Mouse (Mus musculus) kidney, embryonic 15.5 days (tissue): Measurements from ENCODE around the gene Lim2. TPM values are rescaled to one million over a fixed set of nuclear protein-coding genes. Genes with fewer than 3 reads are reported as not detected.
"Not testable (repeated sequence)": the region's sequence is repeated elsewhere in the genome, so short reads cannot be mapped to it uniquely, and the experiment has no call there.

Source experiments
- ATAC-seq: fragments of 200-750 bp; cut with Nextera tagmentation; replicated peaks from 2 replicates; pipeline ENCODE4 v1.8.0; 2017; ENCODE audit warnings: moderate TSS enrichment; ENCODE audit not compliant: low FRiP score
- H3K27ac ChIP-seq: fragments of 300-500 bp; sonication (generic); 2 replicates; pipeline ENCODE4 v1.5.1; 2015; ENCODE audit warnings: mild to moderate bottlenecking, inconsistent platforms
- H3K27me3 ChIP-seq: fragments of 300-500 bp; sonication (generic); 2 replicates; pipeline ENCODE4 v1.6.1; 2015; ENCODE audit warnings: inconsistent platforms
- H3K36me3 ChIP-seq: fragments of 300-500 bp; sonication (generic); 2 replicates; pipeline ENCODE4 v1.6.1; 2015; ENCODE audit warnings: inconsistent platforms
- H3K4me1 ChIP-seq: fragments of 300-500 bp; sonication (generic); 2 replicates; pipeline ENCODE4 v1.6.1; 2015; ENCODE audit warnings: inconsistent platforms
- H3K4me2 ChIP-seq: fragments of 300-500 bp; sonication (generic); 2 replicates; pipeline ENCODE4 v1.6.1; 2015; ENCODE audit warnings: moderate library complexity, mild to moderate bottlenecking, inconsistent platforms
- H3K4me3 ChIP-seq: fragments of 300-500 bp; sonication (generic); replicated peaks from 2 replicates; pipeline ENCODE4 v1.5.1; 2015; ENCODE audit warnings: mild to moderate bottlenecking, inconsistent platforms
- H3K9ac ChIP-seq: fragments of 300-500 bp; sonication (generic); 2 replicates; pipeline ENCODE4 v1.6.1; 2015; ENCODE audit warnings: mild to moderate bottlenecking, inconsistent platforms
- H3K9me3 ChIP-seq: fragments of 300-500 bp; sonication (generic); replicated peaks from 2 replicates; pipeline ENCODE4 v1.6.1; 2016; ENCODE audit warnings: inconsistent platforms
- WGBS: fragments of 180-500 bp; shearing (Covaris S2); methylation state at CpG from one replicate; pipeline ENCODE4 v1.1.7; 2015; ENCODE audit warnings: mixed read lengths; 5-methylcytosine and 5-hydroxymethylcytosine counted together
- polyA plus RNA-seq: library from polyadenylated mRNA; unstranded; fragments of >200 nt; fragmentation: Nextera tagmentation; extraction: Ambion mirVana; gene quantifications from 2 replicates; pipeline ENCODE4 v1.2.1, GENCODE M21; 2015

Gene Lim2
- polyA plus RNA-seq, result not detected in 2 replicates

GRCm38 (mm10) chr7:43427406-43427805 lies at the start of gene Lim2:
Gene Lim2 (plus strand): TSS chr7:43427670.
- no peak within 1 kb of the TSS for H3K4me2 ChIP-seq
- no peak within 1 kb of the TSS for H3K27ac ChIP-seq
- H3K9ac ChIP-seq, result no peak within 1 kb of the TSS
- WGBS, result 87% methylated on average over 8 of the region's 8 CpGs
- H3K4me3 ChIP-seq, result no peak within 1 kb of the TSS
- H3K36me3 ChIP-seq, result no peaks in the 10 kb centered on the region
- H3K4me1 ChIP-seq, result peaks cover 4% of the 10 kb centered on the region; the same call in 1 of the 2 replicates
- no peak for ATAC-seq
- no peaks in the 10 kb centered on the region for H3K9me3 ChIP-seq
- no peaks in the 10 kb centered on the region for H3K27me3 ChIP-seq

DNA sequence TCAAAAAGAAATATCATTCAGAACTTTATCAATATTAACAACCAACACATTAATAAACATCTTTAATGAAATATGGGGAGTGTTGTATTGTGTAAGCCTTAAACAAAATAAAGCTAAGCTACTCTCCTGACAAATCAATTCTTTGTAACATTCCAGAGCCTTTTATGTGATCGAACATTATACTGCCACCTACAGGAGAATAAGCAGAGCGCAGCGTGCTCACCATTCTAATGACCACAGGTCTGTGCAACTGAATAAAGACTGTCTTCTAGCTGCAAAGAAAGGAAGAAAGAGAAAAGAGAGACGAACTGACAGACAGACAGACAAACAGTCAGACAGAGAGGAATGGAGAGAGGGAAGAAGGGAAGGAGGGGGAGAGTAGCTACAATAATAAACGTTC lies 49.2 kb upstream of the Lim2 start:
- no peaks in the 10 kb centered on the region for H3K4me1 ChIP-seq

DNA sequence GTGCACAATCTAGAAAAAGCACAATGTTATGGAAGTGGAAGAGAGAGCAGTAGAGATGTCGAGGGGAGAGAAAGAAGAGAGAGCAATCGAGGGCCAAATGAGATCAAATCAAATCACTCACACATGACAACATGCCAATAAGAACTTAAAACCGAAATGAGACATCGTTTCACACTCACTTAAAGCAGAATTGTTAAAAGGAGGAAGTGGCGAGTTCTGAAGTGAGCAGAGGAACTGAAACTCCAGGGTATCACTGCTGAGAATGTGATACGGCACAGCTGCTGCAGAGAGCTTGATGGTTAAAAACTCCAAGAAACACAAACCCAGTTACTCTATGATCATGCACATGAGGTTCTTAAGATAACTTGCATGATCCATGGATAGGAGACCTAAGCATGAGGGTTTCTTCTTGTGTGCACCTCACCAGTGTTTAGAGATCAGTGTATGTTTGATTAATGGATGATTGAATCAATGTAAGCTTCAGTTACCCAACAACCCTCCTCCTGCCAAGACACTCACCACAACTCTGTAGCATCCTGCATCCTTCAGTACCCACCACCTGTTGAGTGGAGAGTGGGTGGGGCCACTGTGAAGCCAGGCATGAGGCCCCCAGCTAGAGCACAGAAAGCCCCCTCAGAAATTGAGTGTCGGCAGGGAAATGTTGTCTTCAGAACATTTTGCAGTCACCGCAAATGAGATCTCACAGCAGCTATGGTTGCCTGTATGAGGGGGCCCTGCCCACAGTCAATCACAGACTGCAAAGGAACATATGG lies 34.9 kb upstream of the Lim2 start:
- H3K9me3 ChIP-seq, result 0 out of 2 replicates have a peak, but pooled peaks cover 3% of the 10 kb centered on the region
- H3K4me2 ChIP-seq, result no peak overlapping the region
- no peak overlapping the region for H3K4me3 ChIP-seq
- ATAC-seq, result no peak
- WGBS, result 71% methylated on average over 8 of the region's 8 CpGs
- no peaks in the 10 kb centered on the region for H3K4me1 ChIP-seq
- H3K27me3 ChIP-seq, result no peaks in the 10 kb centered on the region
- H3K27ac ChIP-seq, result no peak overlapping the region
- H3K36me3 ChIP-seq, result no peaks in the 10 kb centered on the region
- H3K9ac ChIP-seq, result no peak overlapping the region

More for the DNA sequence above, 49.2 kb upstream of the Lim2 start:
- H3K4me2 ChIP-seq, result no peak overlapping the region
- no peak overlapping the region for H3K27ac ChIP-seq
- no peak overlapping the region for H3K4me3 ChIP-seq
- no peak overlapping the region for H3K9ac ChIP-seq
- 20% methylated on average over 5 of the region's 5 CpGs for WGBS
- ATAC-seq, result no peak
- H3K27me3 ChIP-seq, result no peaks in the 10 kb centered on the region
- no peaks in the 10 kb centered on the region for H3K36me3 ChIP-seq
- no peaks in the 10 kb centered on the region for H3K9me3 ChIP-seq

DNA sequence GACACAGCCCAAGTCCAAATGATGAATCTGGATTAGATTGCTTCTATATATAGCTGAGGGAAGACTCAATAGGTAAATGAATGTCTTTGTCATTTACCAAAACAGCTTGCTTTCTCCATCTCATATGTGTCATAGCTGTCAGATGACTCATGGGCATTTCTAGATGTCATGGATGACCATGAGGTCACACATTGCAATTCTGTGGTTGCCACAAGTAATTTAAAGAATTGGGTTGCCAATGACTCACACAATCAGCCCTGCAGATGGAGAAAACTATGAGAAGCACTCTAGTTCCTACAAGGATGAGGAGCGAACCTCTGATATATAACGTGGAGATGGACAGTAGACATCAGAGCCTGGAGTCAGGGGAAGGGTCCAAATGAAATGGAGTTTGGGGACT lies 28.0 kb upstream of the Lim2 start:
- Histone ChIP-seq H3K27me3 (no peaks in the 10 kb centered on the region), H3K4me3 (no peak overlapping the region), H3K27ac (no peak overlapping the region), H3K4me2 (no peak overlapping the region), H3K9me3 (no peaks in the 10 kb centered on the region), H3K4me1 (no peaks in the 10 kb centered on the region), H3K9ac (no peak overlapping the region), H3K36me3 (no peaks in the 10 kb centered on the region)
- no peak for ATAC-seq
- 77% methylated on average over 2 of the region's 2 CpGs for WGBS

DNA sequence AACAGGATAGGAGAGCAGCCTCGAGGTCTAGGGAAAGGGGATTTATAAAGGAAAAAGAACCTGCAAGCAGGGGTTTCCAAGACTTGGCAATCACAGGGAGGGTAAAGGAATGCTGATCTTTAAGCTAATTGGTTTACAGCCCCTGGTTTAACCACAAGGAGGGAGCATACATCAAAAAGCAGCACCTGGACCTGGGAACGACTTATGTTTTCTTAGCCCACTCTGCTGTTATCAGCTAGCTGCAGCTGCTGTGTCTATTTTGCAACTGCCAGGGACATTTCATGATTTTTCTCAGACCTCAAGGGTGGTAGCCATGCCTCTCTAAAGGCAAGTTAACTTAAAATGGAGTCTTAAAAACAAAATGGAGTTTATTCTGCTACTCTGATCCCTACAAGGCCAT lies 24.8 kb upstream of the Lim2 start:
- no peaks in the 10 kb centered on the region for H3K9me3 ChIP-seq
- H3K4me2 ChIP-seq, result no peak overlapping the region
- H3K9ac ChIP-seq, result no peak overlapping the region
- H3K27ac ChIP-seq, result no peak overlapping the region
- WGBS, result 14% methylated on average over 2 of the region's 2 CpGs
- H3K4me3 ChIP-seq, result no peak overlapping the region
- ATAC-seq, result no peak
- H3K36me3 ChIP-seq, result no peaks in the 10 kb centered on the region
- H3K4me1 ChIP-seq, result no peaks in the 10 kb centered on the region
- no peaks in the 10 kb centered on the region for H3K27me3 ChIP-seq

- 73% methylated on average over 3 of the region's 3 CpGs for WGBS
- no peaks in the 10 kb centered on the region for H3K9me3 ChIP-seq
- no peak for ATAC-seq
- no peak overlapping the region for H3K4me3 ChIP-seq
- no peak overlapping the region for H3K4me2 ChIP-seq
- H3K4me1 ChIP-seq, result 0 out of 2 replicates have a peak, but pooled peaks cover 5% of the 10 kb centered on the region
- H3K9ac ChIP-seq, result no peak overlapping the region
- H3K27me3 ChIP-seq, result no peaks in the 10 kb centered on the region
- no peak overlapping the region for H3K27ac ChIP-seq
- no peaks in the 10 kb centered on the region for H3K36me3 ChIP-seq
Measured at GRCm38 (mm10) chr7:43407573-43407972, 19.9 kb upstream of the Lim2 start.

GRCm38 (mm10) chr7:43408131-43408553 lies 19.3 kb upstream of the Lim2 start, which contains the start of gene Siglecg:
Gene Siglecg (plus strand): TSS chr7:43408204.
- Histone ChIP-seq H3K9ac (no peak within 1 kb of the TSS), H3K4me3 (no peak within 1 kb of the TSS), H3K4me2 (no peak within 1 kb of the TSS), H3K9me3 (no peaks in the 10 kb centered on the region), H3K4me1 (0 out of 2 replicates have a peak, but pooled peaks cover 5% of the 10 kb centered on the region), H3K27ac (0 out of 2 replicates have a peak within 1 kb of the TSS, but pooled peaks have one; percentile 13), H3K27me3 (no peaks in the 10 kb centered on the region), H3K36me3 (no peaks in the 10 kb centered on the region)
- 39% methylated on average over 4 of the region's 4 CpGs for WGBS
- peak; percentile 77 for ATAC-seq

- Histone ChIP-seq H3K36me3 (no peaks in the 10 kb centered on the region), H3K9ac (no peak overlapping the region), H3K4me3 (no peak overlapping the region), H3K4me1 (0 out of 2 replicates have a peak, but pooled peaks cover 5% of the 10 kb centered on the region), H3K27me3 (no peaks in the 10 kb centered on the region), H3K27ac (0 out of 2 replicates have a peak overlapping the region, but pooled peaks have one; percentile 13), H3K4me2 (no peak overlapping the region), H3K9me3 (no peaks in the 10 kb centered on the region)
- no peak for ATAC-seq
- WGBS, result 69% methylated on average over 3 of the region's 3 CpGs
Measured at GRCm38 (mm10) chr7:43409084-43409483, 18.4 kb upstream of the Lim2 start.

- H3K4me1 ChIP-seq, H3K9me3 ChIP-seq, H3K27ac ChIP-seq, H3K4me3 ChIP-seq, H3K36me3 ChIP-seq, H3K4me2 ChIP-seq, H3K27me3 ChIP-seq, H3K9ac ChIP-seq: not testable (repeated sequence)
- WGBS, result 23% methylated on average over 4 of the region's 4 CpGs
- ATAC-seq, result peak; percentile 72
Measured at GRCm38 (mm10) chr7:43411724-43412123, 15.7 kb upstream of the Lim2 start.

GRCm38 (mm10) chr7:43417298-43417697 lies 10.2 kb upstream of the Lim2 start:
- ATAC-seq, result no peak
- Histone ChIP-seq H3K4me3 (no peak overlapping the region), H3K36me3 (no peaks in the 10 kb centered on the region), H3K9ac (no peak overlapping the region), H3K27ac (no peak overlapping the region), H3K9me3 (no peaks in the 10 kb centered on the region), H3K4me1 (no peaks in the 10 kb centered on the region), H3K27me3 (no peaks in the 10 kb centered on the region), H3K4me2 (no peak overlapping the region)
- 88% methylated on average over 10 of the region's 10 CpGs for WGBS

- Histone ChIP-seq H3K27me3 (no peaks in the 10 kb centered on the region), H3K9ac (no peak overlapping the region), H3K36me3 (no peaks in the 10 kb centered on the region), H3K27ac (no peak overlapping the region), H3K4me3 (no peak overlapping the region), H3K9me3 (no peaks in the 10 kb centered on the region), H3K4me1 (peaks cover 4% of the 10 kb centered on the region; the same call in 1 of the 2 replicates), H3K4me2 (peak overlapping the region; percentile 38; the same call in 1 of the 2 replicates)
- 13% methylated on average over 11 of the region's 11 CpGs for WGBS
- peak; percentile 96 for ATAC-seq
Measured at GRCm38 (mm10) chr7:43422995-43423617, 4.4 kb upstream of the Lim2 start.

- Histone ChIP-seq H3K27me3 (no peaks in the 10 kb centered on the region), H3K36me3 (no peaks in the 10 kb centered on the region), H3K4me2 (no peak overlapping the region), H3K9ac (no peak overlapping the region), H3K4me3 (no peak overlapping the region), H3K27ac (no peak overlapping the region), H3K9me3 (no peaks in the 10 kb centered on the region), H3K4me1 (peaks cover 4% of the 10 kb centered on the region; the same call in 1 of the 2 replicates)
- 64% methylated on average over 3 of the region's 3 CpGs for WGBS
- no peak for ATAC-seq
Measured at GRCm38 (mm10) chr7:43423991-43424625, 3.4 kb upstream of the Lim2 start.
